Mouse (Mus musculus) lung, postnatal 10 days (tissue): Measurements from ENCODE around the gene Taf1b.
"Not testable (repeated sequence)": the region's sequence is repeated elsewhere in the genome, so short reads cannot be mapped to it uniquely, and the experiment has no call there.

Experiments used
- DNase-seq: peaks from one replicate; pipeline ENCODE4 v3.0.0; 2021

Gene Taf1b

DNA sequence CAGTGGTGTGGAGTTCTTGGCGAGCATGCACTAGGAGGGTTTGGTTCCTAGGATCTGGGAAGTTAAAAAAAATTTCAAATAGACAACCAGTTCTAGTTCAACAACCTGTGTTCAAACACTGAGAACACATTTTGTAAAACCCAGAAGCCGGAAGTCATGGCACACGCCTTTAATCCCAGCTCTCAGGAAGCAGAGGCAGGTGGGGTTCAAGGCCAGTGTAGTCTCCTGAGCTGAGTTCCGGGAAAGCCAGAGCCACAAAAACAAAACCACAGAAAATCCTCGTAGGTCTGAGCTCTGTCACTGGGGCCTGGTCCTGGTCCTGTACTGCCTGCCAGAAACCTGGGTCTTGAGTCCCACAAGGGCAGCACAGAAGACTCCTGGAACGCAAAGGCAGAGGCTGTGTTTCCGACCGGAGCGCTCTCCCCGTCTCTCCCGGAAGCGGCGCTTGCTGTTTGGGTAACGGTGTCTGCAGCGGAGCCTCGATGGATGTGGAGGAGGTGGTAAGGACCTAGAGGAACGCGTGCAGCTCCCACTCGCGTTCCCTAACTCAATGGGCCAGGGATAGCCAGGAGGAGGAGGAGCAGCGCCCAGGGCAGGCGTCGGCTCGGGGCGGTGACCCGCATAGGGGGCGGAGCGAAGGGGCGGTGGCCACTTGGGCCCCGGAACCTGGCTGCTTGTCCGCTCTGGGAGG is at the start of gene Taf1b:
Gene Taf1b, plus strand, starts transcription at position 210 of the 691 bp plus-strand sequence.
- DNase-seq = peak; percentile 91

DNA sequence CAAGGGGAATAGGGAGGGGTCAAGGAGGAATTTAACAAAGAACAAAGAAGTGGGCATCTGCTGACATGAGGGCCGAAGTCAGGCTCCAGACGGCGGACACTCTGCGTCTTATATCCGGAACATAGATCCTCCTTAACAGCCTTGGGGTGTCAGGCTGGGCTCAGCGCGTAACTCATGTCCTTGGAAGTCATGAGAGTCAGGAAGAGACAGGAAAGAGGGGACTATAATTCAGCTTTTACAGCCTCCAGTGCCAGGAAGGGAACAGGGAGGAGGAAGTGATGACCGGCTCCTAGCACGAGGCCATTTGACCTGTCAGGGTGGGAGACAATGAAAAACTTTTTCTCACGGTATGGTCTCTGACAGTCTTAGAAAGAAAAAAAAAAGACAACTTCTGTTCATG is 37.8 kb upstream of the Taf1b start:
- DNase-seq = no peak

DNA sequence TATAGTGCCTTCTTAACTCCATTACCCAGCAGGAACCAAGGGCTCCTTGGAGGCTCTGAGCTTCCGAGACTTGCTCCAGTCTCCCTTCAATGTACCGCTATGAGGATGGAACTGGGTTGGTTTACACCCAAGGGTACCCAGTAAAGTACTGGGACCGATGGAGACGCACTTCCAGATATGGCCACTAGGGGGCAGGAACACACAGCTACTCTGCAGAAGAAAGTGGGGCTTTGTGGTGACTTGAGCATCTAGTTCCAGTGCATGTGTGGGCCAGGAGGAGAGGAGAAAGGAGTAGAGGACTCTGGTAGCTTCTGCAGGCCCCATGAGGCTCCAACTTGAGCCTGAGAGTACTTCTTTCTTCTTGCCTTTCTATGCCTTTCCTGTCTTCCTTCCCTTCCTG is 36.0 kb upstream of the Taf1b start:
- not testable (repeated sequence) for DNase-seq

DNA sequence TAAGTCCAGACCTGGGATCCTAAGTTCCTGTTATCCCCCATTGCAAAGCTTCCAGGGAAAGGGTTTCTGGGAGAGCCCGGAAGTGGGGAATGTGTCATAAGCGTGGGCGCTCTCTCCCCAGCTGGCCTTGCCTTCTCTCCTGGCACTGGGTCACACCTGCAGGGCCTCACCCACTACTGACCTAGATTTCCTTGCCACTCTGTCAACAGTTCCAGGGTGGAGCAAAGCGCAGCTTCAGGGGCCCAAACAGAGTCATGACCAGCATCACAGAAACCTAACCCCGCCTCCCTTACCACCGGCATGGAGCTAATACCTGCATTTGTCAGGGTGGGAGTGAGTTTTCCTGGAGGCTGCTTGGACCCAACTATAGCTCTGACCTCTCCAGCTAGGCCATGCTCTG is 34.7 kb upstream of the Taf1b start:
- DNase-seq = not testable (repeated sequence)

DNA sequence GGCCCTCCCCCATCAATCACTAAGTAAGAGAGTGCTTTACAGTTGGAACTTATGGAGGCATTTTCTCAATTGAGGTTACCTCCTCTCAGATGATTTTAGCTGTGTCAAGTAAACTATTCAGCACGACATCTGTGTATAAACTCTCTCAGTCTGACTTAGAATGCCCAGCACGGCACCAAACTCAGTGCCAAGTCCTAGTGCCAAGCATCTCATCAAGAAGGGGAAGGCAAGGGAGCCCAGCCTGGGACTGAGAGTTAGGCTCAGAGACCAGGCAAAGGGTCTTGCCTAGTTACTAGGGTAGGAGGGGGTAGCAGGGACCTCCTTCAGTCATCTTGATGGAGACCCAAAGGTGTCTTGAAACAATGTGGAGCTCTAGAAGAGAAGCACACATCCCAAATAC is 29.2 kb upstream of the Taf1b start:
- no peak for DNase-seq

DNA sequence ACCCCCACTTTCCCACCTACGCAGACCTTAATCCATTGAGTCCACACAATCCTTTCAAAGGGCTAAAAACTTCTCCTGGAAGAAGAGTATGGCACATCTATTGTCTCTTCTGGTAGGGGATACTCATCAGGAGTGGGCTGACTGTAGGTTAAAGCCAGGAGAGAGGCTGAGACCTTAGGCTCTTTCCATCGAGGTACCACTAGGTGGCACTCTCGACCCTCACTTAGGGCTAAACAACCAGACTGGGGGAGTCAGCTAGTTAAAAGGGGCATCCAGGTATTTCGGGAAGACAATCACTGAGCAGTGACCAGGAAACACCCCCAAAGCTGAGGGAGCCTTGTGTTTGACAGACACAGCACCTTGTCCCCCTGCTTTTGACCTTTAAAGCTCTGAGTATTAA is 27.2 kb upstream of the Taf1b start:
- DNase-seq = peak; percentile 59

DNA sequence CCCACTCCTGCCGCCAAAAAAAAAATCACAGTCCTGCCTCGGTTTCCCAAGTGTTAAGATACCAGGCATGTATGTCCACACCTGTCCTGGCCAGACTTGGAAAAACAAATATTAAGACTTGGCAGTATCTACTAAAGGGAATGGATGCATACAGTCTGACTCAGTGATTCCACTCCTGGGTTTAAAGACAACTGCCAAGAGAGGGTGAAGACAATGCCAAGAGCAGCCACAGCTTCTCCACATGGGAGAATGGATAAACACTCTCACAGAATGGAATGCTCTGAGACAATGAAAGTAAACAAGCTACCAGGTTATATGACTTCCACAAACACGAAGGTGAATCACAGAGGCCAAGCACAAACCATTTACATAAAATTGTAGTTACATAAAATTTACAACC is 24.9 kb upstream of the Taf1b start:
- DNase-seq = no peak

DNA sequence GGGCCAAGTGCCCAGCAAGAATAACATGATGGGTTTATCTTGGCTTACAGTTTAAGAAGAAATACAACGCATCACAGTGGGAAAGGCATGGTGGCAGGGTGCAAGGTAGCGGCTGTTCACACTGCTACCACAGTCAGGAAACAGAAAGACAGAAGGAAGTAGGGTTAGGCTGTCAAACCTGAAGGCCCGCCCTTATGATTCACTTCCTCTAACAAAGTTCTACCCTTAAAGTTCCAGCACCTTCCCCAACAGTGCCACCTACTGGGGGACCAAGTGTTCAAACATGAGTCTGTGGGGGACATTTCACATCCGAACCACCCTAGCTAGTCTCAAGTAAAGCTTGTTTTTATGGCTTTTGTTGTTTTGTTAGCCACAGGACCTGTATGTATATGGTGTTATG is 13.2 kb upstream of the Taf1b start:
- no peak for DNase-seq

DNA sequence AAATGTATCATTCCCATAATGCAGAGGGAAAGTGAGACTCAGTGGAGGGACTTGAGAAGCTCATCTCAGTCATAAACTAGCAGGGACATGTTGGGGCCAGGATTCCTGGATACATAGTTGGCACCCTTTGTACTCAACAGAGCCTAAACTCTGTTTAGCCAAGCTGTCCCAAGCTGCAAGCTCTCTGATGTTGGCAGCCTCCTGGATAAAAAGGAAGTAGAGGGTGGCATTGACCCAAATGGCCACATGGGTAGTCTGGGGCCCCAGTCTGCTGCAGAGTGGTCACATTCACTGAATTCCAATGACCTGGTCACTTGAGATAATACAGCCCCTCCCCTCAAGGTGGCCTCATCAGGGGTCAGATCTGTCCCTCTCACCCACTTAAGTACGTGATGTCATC is 11.3 kb upstream of the Taf1b start:
- peak; percentile 10 for DNase-seq

DNA sequence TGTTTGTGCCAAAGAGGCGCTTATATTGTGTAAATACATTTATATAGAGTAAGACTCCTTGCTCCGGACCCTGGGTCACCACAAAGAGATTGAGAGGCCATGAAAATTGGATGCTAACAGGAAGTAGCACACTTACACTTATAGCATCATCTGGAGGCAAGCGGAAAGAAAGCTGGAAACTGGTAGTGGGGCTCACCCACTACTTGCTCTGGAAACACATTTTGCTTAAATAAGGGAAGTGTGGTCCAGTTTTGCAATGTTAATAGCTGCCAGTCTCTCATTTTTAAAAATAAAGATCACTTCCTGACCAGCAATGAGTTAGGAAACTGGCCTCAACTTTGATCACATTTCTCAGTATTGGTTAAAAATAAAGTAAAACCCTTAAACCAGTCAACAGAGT is 5.7 kb upstream of the Taf1b start:
- DNase-seq = not testable (repeated sequence)

DNA sequence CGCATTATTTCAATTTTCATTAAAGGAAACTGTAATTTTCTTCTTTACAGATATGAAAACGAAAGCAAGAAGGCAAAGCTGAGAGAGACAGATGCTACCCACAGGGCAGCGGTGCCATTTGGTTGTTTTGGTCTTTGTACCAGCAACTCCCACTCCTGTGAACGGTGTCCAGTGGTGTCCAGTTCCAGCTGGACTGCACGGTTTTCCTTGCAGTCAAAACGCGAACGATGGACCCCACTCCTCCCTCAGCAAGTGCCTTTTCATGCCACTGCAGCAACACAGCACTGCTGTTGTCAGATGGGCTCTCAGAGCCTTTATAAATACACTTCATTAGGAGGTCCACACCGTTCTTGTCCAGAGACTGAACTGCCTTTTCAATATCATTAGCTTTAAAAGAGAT is 5.1 kb upstream of the Taf1b start:
- no peak for DNase-seq

DNA sequence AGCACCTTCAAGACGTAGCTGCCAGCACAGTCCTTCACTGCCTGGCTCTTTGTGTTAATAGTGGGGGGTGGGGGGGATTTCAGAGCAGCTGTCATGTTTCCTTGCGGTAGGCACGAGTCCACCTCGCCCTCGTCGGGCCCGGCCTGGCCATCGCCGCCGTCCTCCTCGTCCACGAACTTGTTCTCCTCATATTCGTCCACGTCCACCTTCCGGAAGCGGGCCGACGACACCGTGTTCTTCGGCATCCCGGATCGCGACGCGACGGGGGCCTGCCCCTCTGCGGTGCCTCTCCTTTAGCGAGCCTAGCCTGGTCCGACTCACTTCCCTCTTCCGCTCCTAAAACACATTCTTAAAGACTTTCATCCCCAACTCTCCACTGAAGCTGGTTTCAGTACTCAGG is 4.7 kb upstream of the Taf1b start:
- DNase-seq = peak; percentile 24

DNA sequence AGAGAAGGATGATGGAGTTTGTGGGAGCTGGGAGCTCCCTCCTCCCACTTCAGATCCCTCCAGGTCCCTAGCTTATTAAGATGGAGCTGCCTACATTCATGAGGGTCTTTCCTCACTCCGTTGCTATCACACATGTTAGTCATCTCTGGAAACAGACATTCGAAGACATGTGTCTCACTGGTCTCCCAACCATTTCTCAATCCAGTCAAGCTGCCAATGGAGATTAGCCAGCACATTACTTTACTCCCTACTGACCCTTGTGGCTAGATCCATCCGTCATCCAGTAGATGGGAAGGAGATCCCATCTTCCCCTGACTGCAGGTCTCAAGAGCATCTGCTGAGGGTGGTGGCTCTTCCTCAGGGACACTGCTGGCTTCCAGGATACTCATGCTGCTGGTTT is 3.4 kb upstream of the Taf1b start:
- not testable (repeated sequence) for DNase-seq

DNA sequence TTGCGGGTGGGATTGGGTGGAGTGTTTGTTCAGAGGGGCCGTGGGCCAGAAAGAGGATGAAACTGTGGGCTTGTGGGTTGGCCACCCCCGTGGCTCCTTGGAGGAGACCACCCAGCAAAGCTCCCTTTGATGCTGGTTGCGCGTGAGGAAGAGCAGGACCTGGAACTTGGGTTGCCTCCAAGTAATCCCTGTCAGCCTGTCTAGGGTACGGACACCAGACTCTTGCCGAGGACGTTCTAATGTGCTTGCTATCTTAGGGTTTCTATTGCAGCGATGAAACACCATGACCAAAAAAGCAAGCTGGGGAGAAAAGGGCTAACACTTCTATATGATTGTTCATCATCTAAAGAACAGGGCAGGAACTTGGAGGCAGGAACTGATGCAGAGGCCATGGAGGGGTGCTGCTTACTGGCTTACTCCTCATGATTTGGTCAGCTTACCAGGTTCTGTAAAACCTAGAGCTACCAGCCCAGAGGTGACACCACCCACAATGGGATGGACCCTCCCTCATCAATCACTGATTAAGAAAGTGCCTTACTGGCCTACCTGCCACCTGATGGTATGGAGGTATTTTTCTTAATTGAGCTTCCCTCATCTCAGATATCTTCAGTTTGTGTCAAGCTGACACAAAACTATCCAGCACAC is 804 bp downstream of the Taf1b start:
- DNase-seq = not testable (repeated sequence)

DNA sequence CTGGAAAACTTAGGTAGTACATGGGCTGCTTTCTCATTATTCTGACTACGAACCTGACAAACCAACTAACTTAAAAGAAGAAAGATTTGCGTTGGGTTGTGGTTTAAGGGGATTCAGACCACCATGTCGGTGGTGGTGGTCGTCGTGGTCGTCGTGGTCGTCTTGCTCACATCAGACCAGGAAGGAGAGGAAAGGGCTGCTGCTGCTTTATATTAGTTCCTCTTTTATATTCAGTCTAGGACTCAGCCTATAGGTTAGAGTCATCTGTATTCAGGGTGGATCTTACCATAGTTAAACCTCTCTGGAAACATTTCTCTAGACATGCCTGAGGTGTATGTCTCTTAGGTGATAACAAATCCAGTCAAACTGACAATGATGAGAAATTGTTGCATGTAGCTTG is 19.0 kb downstream of the Taf1b start:
- DNase-seq = no peak

DNA sequence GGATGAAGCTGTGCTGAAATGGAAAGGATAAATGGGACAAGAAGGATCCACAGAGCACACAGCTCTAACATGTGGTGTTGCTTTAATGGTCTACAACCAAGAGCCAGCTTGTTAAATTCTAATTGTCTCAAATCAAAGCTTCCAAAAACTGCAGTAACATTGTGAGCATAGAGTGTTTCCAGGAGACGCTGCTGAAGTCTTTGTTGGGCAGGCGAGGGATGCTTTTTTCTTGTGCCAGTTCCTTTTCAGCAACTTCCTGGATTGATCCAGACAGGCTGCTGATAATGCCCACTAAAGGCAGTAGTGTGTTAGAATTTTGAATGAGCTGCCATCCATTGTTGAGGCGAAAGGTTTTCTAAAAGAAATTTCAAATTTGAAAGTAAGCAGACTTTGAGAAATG is 22.9 kb downstream of the Taf1b start:
- no peak for DNase-seq

DNA sequence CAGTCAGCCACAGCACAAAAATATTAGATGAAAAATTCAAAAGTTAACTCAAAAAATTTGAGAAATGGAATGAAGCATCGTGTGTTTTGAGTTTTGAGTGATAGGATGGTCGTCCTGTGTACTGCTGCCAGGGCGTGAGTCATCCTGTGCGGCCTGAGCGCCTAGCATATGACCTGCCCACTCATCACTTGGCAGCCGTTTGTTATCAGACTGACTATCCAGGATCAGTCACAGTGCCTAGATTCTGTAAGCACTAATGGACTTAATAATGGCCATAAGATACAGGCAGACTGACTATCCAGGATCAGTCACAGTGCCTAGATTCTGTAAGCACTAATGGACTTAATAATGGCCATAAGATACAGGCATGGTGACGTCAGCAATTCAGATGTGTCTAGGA is 26.9 kb downstream of the Taf1b start:
- not testable (repeated sequence) for DNase-seq

DNA sequence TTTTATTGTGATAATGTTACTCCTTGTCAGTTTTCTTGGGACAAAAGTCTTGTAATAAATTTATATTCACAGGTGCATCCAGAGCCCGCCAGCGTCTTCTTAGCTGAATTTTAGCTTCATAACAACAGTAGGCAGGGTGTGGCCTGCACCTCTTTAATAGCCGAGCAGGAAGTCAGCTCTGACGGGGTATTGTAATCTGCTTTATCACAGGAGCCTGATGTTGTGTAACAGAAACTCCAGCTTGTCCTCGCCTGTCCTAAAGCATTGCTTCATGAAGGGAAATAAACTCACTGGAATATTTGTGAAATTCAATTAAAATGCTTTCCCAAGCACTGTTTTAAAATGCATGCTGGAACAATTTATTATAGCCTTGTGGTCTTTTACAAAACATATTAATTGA is 38.2 kb downstream of the Taf1b start:
- peak; percentile 7 for DNase-seq

DNA sequence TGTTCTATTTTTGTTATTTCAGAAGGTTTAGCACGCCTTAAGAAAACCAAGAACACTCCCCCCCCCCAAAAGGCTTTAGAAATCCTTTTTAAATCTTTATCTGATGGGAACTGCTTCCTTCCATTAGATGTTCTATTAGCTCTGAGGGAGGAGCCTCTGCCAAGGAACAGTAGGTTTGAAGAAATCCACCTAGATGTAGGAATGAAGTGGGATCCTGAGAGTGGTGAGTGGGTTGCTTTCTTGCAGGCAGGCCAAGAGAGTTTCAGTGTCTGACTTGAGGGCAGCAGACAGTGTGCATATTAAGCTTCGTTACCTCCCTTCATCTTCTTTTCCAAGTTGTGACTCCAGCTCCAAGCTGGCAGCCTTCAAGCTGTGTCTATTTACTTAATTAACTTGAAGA is 39.0 kb downstream of the Taf1b start:
- no peak for DNase-seq

DNA sequence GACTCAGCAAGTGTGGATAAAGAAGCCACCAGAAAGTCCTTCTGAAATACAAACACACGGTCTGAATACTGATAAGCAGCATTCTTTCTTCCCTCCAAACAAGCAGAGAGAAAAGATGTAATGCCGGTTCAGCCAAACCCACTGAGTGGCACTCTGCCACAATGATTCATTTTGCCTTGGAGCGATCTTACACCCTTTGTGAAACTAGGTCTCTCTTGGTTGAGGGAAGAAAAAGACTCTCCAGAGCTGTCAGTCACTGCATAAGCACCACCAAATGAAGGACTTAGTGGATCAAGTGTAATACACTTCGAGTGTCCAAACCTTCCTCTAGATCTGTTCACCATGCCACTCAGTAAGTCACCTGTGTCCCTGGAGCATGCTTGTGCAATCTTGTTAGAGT is 39.8 kb downstream of the Taf1b start:
- DNase-seq = peak; percentile 15

DNA sequence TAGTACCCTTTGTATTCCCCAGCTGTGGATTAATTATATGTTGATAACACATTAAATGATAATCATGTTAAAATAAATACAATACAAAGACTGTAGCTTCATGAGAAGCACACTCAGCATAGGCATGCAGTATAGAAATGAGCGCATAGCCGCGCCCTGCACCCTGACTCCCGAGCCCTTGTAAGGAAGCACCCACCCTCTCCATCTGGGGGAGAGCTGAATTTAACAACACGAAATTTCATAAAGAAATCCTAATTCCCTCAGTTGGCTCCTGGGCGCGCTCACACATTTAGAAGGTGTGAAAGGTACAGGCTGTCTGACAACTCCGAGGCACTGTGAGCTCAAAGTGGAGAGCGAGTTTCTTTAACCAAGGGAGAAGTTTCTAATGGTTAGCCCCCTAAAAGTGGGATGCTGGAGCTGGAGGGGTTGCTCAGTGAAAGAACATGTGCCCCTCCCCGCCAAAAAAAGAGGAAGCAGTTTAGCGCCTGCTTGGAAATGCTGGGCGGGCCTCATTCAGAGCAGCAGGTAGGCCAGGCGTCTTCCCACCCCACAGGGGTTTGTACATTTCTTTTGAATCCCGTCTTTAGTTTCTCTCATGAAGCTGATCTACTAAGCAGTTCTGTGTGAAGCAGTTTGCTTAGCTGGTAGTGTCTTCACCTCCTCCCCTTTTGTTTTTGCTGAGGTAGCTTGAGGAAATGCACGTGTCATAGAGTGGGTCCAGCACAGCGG is 43.4 kb downstream of the Taf1b start:
- DNase-seq = no peak

DNA sequence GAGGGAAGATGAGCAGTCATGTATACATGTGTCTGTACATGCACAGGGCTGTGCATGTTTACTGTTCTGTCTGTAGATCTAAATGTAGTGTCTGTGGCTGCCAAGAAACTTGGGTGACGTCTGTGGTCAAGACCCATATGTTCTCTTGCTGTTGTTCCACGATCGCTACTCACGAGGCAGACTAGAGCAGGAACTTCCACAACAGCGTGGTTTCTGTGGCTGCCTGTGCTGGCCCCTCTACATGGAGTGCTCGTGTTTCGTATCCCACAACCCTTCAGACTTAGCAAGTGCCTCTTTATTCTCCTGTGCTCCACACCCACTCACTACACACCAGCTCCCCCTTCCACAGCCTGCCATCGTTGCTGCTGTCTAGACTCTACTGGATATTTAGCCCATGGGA is 49.5 kb downstream of the Taf1b start:
- DNase-seq = no peak

DNA sequence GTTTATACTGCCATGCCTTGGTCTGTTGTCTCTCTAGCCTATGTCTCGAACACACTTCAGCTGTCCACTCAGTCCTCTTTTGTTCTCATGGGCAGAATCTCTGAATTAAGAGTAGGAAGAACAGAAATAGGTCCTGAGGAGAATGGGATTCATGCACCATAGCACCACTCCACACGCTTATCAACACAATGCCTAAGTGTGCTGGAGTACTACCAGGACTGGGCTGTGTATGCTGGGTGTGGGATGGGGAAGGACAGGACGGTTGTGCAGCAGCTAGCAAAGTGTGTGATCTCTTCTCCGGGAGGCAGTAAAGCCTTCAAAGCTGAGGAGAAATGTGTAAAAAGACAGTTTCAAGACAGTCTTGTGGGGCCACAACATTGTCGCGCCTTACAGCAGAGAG is 50.7 kb downstream of the Taf1b start:
- no peak for DNase-seq

DNA sequence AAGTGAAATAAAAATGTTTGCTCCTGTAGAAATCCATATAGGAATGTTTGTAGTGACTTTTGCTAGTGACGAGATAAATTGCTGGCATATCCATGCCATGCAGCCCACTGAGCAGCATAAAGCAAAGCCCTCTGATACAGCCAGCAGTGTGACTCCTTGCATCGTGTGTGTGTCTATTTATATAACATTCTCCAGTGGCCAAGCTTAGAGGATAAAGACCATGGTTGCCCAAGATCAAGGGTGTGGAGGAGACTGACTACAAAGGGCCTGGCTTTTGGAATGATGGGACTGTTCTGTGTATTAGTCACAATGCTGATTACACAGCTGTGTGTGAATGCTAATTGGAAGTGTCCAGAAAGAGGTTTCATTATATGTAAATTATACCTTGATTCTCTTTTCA is 54.4 kb downstream of the Taf1b start:
- no peak for DNase-seq
